Mouse (Mus musculus) liver, embryonic 14.5 days (tissue): Measurements from ENCODE around the gene P2rx7.

ENCODE experiments used
- CTCF ChIP-seq: IDR thresholded peaks from 2 replicates; pipeline ENCODE4 v1.5.1; 2016; ENCODE audit warnings: antibody characterized with exemption, low read depth, control low read depth
- EP300 ChIP-seq: IDR thresholded peaks from 2 replicates; pipeline ENCODE4 v1.6.1; 2016; ENCODE audit warnings: antibody characterized with exemption, low read depth

DNA sequence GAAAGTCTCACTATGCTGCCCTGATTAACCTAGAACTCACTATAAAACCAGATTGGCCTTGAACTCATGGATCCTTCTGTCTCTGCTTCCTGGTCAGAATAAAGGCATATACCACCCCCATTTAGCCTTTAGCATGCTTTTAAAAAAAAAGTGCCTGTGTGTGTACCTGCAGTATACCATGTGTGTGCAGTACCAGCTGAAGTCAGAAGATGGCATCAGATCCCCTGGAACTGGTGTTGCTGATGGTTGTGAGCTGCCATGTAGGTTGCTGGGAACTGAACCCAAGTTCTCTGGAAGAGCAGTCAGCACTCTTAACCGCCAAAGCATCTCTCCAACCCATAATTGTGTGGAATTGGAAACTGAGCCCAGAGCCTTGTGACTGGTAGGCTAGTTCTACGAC, 73.1 kb downstream of the P2rx7 start:
- TF ChIP-seq CTCF (peak; percentile 49; the same call in 1 of the 2 replicates), EP300 (no peak)
